9 mouse cellular contexts compared by ENCODE assay signal in the genomic region with DNA sequence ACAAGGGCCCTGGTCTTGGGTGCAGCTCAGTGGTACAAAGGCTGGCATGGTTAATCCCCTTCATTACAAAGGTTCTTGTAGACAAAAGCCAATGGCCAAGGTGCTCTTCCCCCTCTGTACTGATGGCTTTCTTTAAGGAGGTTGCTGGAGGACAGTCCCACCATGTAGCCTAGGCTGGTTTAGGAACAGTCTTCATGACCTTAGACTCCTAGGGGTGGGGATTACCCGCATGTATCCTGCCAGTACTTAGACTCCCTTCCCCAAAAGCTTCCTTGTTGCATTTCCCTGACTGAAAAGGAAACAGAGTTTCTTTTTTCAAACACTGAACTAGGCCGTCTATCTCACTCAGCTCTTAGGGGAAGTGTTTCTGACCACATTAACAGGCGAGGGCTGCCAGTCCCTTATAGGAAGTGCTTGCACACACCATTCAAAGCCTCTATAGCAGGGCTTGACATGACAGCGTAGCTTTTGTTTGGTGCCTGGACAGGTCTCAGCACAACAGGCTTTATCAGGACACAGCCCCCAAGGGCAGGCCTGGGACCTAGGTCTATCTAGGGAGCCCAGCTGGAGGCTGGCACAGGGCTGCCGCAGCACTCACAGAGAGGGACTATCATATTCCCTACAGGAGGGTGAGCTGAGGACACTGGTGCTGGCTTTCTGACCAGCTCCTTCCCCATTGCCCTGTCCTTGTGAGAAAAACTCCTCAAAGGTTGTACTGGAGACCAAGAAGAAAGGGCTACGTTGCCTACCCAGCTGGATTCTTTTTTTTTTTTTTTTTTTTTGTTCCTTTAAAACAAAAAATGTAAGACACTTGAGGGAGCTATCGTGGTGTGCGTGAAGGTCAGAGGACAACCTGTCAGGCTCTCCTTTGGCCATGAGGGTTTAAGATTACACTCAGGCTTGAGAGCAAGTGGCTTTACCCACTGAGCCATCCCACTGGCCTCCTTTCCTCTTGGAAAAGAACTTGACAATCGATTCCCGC. TPM values are rescaled to one million over a fixed set of nuclear protein-coding genes. Genes with fewer than 3 reads are reported as not detected.
A peak's percentile ranks its signal among the peaks of the same experiment; 100 is the strongest.
DNase-seq lines count a peak whose midpoint lies in the region; ATAC-seq and TF ChIP-seq lines count a peak whose summit lies in the region.
"Had no signal": no experiment of that assay in that cellular context is flagged by ENCODE, and none has a peak within 500 bp of the region (broad histone marks: within the 10 kb centered on the region; RNA-seq: fewer than 3 reads in every experiment).

No protein-coding gene starts in this region.

- TF ChIP-seq POLR2A in bone marrow macrophage, adult 2 months (IDR thresholded peaks at IDR 0.05; ENCODE audit: borderline replicate concordance, low read depth, low read length), result no peak

- H3K9me3 ChIP-seq in heart, embryonic 13.5 days, result no peaks in the 10 kb centered on the region
- no peaks in the 10 kb centered on the region for H3K9me3 ChIP-seq in forebrain, embryonic 11.5 days (ENCODE audit: control insufficient read depth, low read length)
- H3K9me3 ChIP-seq: limb, embryonic 12.5 days had no signal

- peak; percentile 82 for DNase-seq in 416B (ENCODE audit: low read depth)
- DNase-seq in forebrain, embryonic 11.5 days (ENCODE audit: low spot score), result no peak
- no peak for DNase-seq in layer of hippocampus, postnatal 36 days
- DNase-seq in layer of hippocampus, postnatal 10 days (ENCODE audit: low spot score in 2 of 2), result no peak

- peaks cover 92% of the 10 kb centered on the region for H3K36me3 ChIP-seq in heart, embryonic 13.5 days
- peaks cover 21% of the 10 kb centered on the region for H3K36me3 ChIP-seq in forebrain, embryonic 11.5 days (ENCODE audit: control insufficient read depth, insufficient read depth, low read length)

- H3K4me2 ChIP-seq in heart, embryonic 13.5 days, result no peak overlapping the region
- no peak overlapping the region for H3K4me2 ChIP-seq in forebrain, embryonic 11.5 days (ENCODE audit: low read depth, low read length, severe bottlenecking)
- H3K4me2 ChIP-seq: limb, embryonic 12.5 days had no signal

- peak overlapping the region; percentile 80 for H3K27ac ChIP-seq in bone marrow macrophage, adult 2 months (ENCODE audit: insufficient read depth, low read depth, low read length)
- H3K27ac ChIP-seq in heart, embryonic 13.5 days (replicated peaks), result 0 out of 2 replicates have a peak overlapping the region, but pooled peaks have one; percentile 26
- H3K27ac ChIP-seq in forebrain, embryonic 11.5 days (ENCODE audit: low read depth, low read length), result no peak overlapping the region
- H3K27ac ChIP-seq: limb, embryonic 12.5 days had no signal

- H3K27me3 ChIP-seq in heart, embryonic 13.5 days (replicated peaks), result no peaks in the 10 kb centered on the region
- no peaks in the 10 kb centered on the region for H3K27me3 ChIP-seq in forebrain, embryonic 11.5 days (ENCODE audit: control insufficient read depth, insufficient read depth, low read length)
- H3K27me3 ChIP-seq: limb, embryonic 12.5 days had no signal

- peaks cover 29% of the 10 kb centered on the region for H3K4me1 ChIP-seq in bone marrow macrophage, adult 2 months (ENCODE audit: control insufficient read depth, insufficient read depth, low read length)
- H3K4me1 ChIP-seq in heart, embryonic 13.5 days, result peaks cover 21% of the 10 kb centered on the region
- H3K4me1 ChIP-seq in forebrain, embryonic 11.5 days (replicated peaks; ENCODE audit: control insufficient read depth, insufficient read depth, low read length), result no peaks in the 10 kb centered on the region
- H3K4me1 ChIP-seq: limb, embryonic 12.5 days had no signal

- no peak overlapping the region for H3K4me3 ChIP-seq in bone marrow macrophage, adult 2 months (ENCODE audit: insufficient read depth, low read length)
- H3K4me3 ChIP-seq in heart, embryonic 13.5 days, result no peak overlapping the region
- H3K4me3 ChIP-seq in forebrain, embryonic 11.5 days (ENCODE audit: low read depth, low read length), result no peak overlapping the region
- H3K4me3 ChIP-seq: limb, embryonic 12.5 days had no signal

- no peak overlapping the region for H3K9ac ChIP-seq in heart, embryonic 13.5 days
- no peak overlapping the region for H3K9ac ChIP-seq in forebrain, embryonic 11.5 days (ENCODE audit: low read length)
- H3K9ac ChIP-seq: limb, embryonic 12.5 days had no signal

- no peak for TF ChIP-seq CTCF in bone marrow macrophage, adult 2 months (IDR thresholded peaks at IDR 0.05; ENCODE audit: low read depth, low read length)

- peak; percentile 58; the same call in 1 of the 2 replicates for ATAC-seq in heart, embryonic 13.5 days (ENCODE audit: extremely low read depth, insufficient number of reproducible peaks, low FRiP score, low TSS enrichment)
- peak; percentile 96 for ATAC-seq in megakaryocyte, adult 5-6 weeks (ENCODE audit: poor library complexity, severe bottlenecking)
- no peak for ATAC-seq in forebrain, embryonic 11.5 days (replicated peaks; ENCODE audit: low FRiP score)
- no peak for ATAC-seq in cerebellum, adult (ENCODE audit: insufficient number of reproducible peaks, low FRiP score, low TSS enrichment)

- 58% methylated on average over 10 of the region's 10 CpGs for WGBS in heart, embryonic 13.5 days
- 87% methylated on average over 10 of the region's 10 CpGs for WGBS in forebrain, embryonic 11.5 days

RNA-seq across cellular contexts. Expression of a gene that starts 32.9 kb away (rescaled TPM):
- polyA plus RNA-seq in bone marrow macrophage, adult 2 months (2012; ENCODE audit: insufficient read depth, insufficient read length, missing spikeins), result 24.8 and 35.7 TPM in 2 replicates
- polyA plus RNA-seq in heart, embryonic 13.5 days (2015; fragmentation: Nextera tagmentation; extraction: Ambion mirVana), result 233 and 264 TPM in 2 replicates
- 33.8 and 35.8 TPM in 2 replicates for total RNA-seq in megakaryocyte, adult 5-6 weeks (2015)
- 22.6 and 23.5 TPM in 2 replicates for total RNA-seq in megakaryocyte, adult 5-6 weeks (2017)
- polyA plus RNA-seq in forebrain, embryonic 11.5 days (2014; fragmentation: Nextera tagmentation; extraction: Ambion mirVana), result 128 and 140 TPM in 2 replicates
- total RNA-seq in layer of hippocampus, postnatal 36 days (2021), result 10 to 100 TPM; 51.1 to 55.5 TPM
- 10 to 100 TPM; 35.5 to 36.3 TPM for total RNA-seq in layer of hippocampus, postnatal 10 days (2021)

RNA-seq across cellular contexts. Expression of a gene that starts 56.0 kb away (rescaled TPM):
- polyA plus RNA-seq in bone marrow macrophage, adult 2 months (2012; ENCODE audit: insufficient read depth, insufficient read length, missing spikeins), result 166 and 182 TPM in 2 replicates
- polyA plus RNA-seq in heart, embryonic 13.5 days (2015; fragmentation: Nextera tagmentation; extraction: Ambion mirVana), result 30.4 and 30.7 TPM in 2 replicates
- 163 and 172 TPM in 2 replicates for total RNA-seq in megakaryocyte, adult 5-6 weeks (2015)
- total RNA-seq in megakaryocyte, adult 5-6 weeks (2017), result 250 and 263 TPM in 2 replicates
- polyA plus RNA-seq in forebrain, embryonic 11.5 days (2014; fragmentation: Nextera tagmentation; extraction: Ambion mirVana), result 69.7 TPM in 2 replicates
- 10 to 100 TPM; 21.6 to 21.7 TPM for total RNA-seq in layer of hippocampus, postnatal 36 days (2021)
- total RNA-seq in layer of hippocampus, postnatal 10 days (2021), result 10 to 100 TPM; 24.2 to 25.0 TPM

RNA-seq across cellular contexts. Expression of a gene that starts 56.1 kb away (rescaled TPM):
- polyA plus RNA-seq in bone marrow macrophage, adult 2 months (2012; ENCODE audit: insufficient read depth, insufficient read length, missing spikeins), result 21.1 and 28.1 TPM in 2 replicates
- polyA plus RNA-seq in heart, embryonic 13.5 days (2015; fragmentation: Nextera tagmentation; extraction: Ambion mirVana), result 27.6 and 30.9 TPM in 2 replicates
- total RNA-seq in megakaryocyte, adult 5-6 weeks (2015), result 33.8 and 35.7 TPM in 2 replicates
- 37.8 and 39.7 TPM in 2 replicates for total RNA-seq in megakaryocyte, adult 5-6 weeks (2017)
- polyA plus RNA-seq in forebrain, embryonic 11.5 days (2014; fragmentation: Nextera tagmentation; extraction: Ambion mirVana), result 48.0 and 48.1 TPM in 2 replicates
- total RNA-seq in layer of hippocampus, postnatal 36 days (2021), result 1 to 10 TPM; 6.1 to 6.7 TPM
- total RNA-seq in layer of hippocampus, postnatal 10 days (2021), result 10 to 100 TPM; 10.3 to 11.3 TPM

Comparison
In these comparisons a context has a peak if more than half of its experiments do, and no peak if none do; other contexts are left out.
1. ATAC-seq: peak in heart, embryonic 13.5 days (single experiment) and megakaryocyte, adult 5-6 weeks (single experiment); none in forebrain, embryonic 11.5 days (single experiment) and cerebellum, adult (single experiment).
2. RNA of a gene that starts 56.0 kb away (total RNA-seq): 163 to 263 TPM in megakaryocyte, adult 5-6 weeks; 24.2 to 25.0 TPM in layer of hippocampus, postnatal 10 days and 21.6 to 21.7 TPM in layer of hippocampus, postnatal 36 days; every median in the first group is over 4 times any median in the second.